Mouse (Mus musculus) limb, embryonic 11.5 days (tissue): ENCODE data around the gene Wfdc2. TPM values are rescaled to one million over a fixed set of nuclear protein-coding genes. Genes with fewer than 3 reads are reported as not detected.

Experiments
- ATAC-seq: fragments of 200-750 bp; cut with Nextera tagmentation; 2 replicates; pipeline ENCODE4 v1.8.0; 2017; ENCODE audit warnings: low read depth; ENCODE audit not compliant: insufficient number of reproducible peaks, low FRiP score, low TSS enrichment
- DNase-seq: peaks from one replicate; pipeline ENCODE4 v3.0.0-alpha.2; 2015; ENCODE audit warnings: low spot score
- H3K27ac ChIP-seq: fragments of 300-500 bp; sonication (generic); replicated peaks from 2 replicates; pipeline ENCODE4 v1.5.1; 2014; ENCODE audit warnings: low read depth, mild to moderate bottlenecking, low read length
- H3K27me3 ChIP-seq: fragments of 300-500 bp; sonication (generic); 2 replicates; pipeline ENCODE4 v1.6.1; 2014; ENCODE audit warnings: mild to moderate bottlenecking, low read length, mixed read lengths; ENCODE audit not compliant: control insufficient read depth, insufficient read depth
- H3K36me3 ChIP-seq: fragments of 300-500 bp; sonication (generic); 2 replicates; pipeline ENCODE4 v1.6.1; 2014; ENCODE audit warnings: mild to moderate bottlenecking, low read length, moderate library complexity, mixed read lengths; ENCODE audit not compliant: control insufficient read depth, insufficient read depth
- H3K4me1 ChIP-seq: fragments of 300-500 bp; sonication (generic); 2 replicates; pipeline ENCODE4 v1.6.1; 2014; ENCODE audit warnings: low read length, mixed read lengths; ENCODE audit not compliant: control insufficient read depth, insufficient read depth
- H3K4me2 ChIP-seq: fragments of 300-500 bp; sonication (generic); 2 replicates; pipeline ENCODE4 v1.6.1; 2014; ENCODE audit warnings: low read depth, mild to moderate bottlenecking, moderate library complexity; ENCODE audit not compliant: severe bottlenecking
- H3K4me3 ChIP-seq: fragments of 300-500 bp; sonication (generic); 2 replicates; pipeline ENCODE4 v1.5.1; 2014; ENCODE audit warnings: low read depth, low read length
- H3K9ac ChIP-seq: fragments of 300-500 bp; sonication (generic); 2 replicates; pipeline ENCODE4 v1.6.1; 2014; ENCODE audit warnings: mild to moderate bottlenecking, low read length
- H3K9me3 ChIP-seq: fragments of 300-500 bp; sonication (generic); 2 replicates; pipeline ENCODE4 v1.6.1; 2016; ENCODE audit warnings: low read length; ENCODE audit not compliant: control insufficient read depth
- WGBS: fragments of 180-500 bp; shearing (Covaris S2); extraction: QIAGEN DNeasy Blood & Tissue Kit; methylation state at CpG from one replicate; pipeline ENCODE4 v1.1.7; 2014; 5-methylcytosine and 5-hydroxymethylcytosine counted together
- polyA plus RNA-seq: library from polyadenylated mRNA; unstranded; fragments of >200 nt; fragmentation: Nextera tagmentation; extraction: Ambion mirVana; gene quantifications from 2 replicates; pipeline ENCODE4 v1.2.1, GENCODE M21; 2014

Gene Wfdc2
- polyA plus RNA-seq, 1 experiment from 2014 or later: 38.7 TPM

DNA sequence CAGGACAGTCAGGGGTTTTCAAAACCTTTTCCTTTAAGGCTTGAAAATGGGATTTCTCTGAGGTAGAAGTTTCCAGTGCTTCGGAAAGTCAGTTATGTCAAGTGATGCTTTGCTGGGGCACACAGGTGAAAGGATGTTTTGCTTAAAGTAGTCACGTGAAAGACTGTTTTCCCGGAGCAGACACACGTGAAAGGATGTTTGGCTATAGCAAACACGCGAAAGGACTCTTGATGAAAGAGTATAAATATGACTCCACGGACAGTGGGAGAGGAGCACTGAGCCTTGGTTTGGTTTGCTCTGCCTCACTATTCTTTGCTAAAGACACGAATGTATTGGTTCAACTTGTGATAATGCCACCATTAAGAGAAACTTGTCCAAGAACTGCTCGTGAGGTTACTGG, 10.7 kb upstream of the Wfdc2 start:
- H3K27ac ChIP-seq: no peak overlapping the region
- DNase-seq (no peak), ATAC-seq (no peak)
- 89% methylated on average over 9 of the region's 9 CpGs for whole genome bisulfite sequencing
- H3K36me3 ChIP-seq: no peaks in the 10 kb centered on the region
- H3K9ac ChIP-seq: no peak overlapping the region
- H3K4me1 ChIP-seq: 0 out of 2 replicates have a peak, but pooled peaks cover 3% of the 10 kb centered on the region
- no peak overlapping the region for H3K4me2 ChIP-seq
- H3K9me3 ChIP-seq: no peaks in the 10 kb centered on the region
- no peak overlapping the region for H3K4me3 ChIP-seq
- no peaks in the 10 kb centered on the region for H3K27me3 ChIP-seq

DNA sequence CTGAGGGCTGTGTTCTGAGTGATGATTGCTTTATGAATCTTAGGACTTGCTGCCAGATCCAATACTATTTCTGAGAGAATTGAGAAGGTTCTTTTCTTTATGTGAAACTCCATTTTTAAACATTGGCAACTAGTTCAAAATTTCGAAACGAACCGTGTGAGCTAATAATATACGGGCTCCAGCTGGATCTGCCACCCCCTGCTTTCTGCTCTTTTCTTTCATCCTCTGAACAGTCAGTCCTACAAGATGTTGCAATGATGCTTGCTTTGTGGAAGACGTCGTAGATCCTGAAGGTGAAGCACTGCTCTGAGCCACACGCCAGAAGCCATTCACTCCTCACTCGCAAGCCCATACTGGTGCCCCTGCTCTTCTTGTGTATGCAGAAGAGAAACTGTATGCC, 3.8 kb upstream of the Wfdc2 start:
- ATAC-seq (no peak), DNase-seq (no peak)
- no peak overlapping the region for H3K4me2 ChIP-seq
- no peak overlapping the region for H3K9ac ChIP-seq
- H3K36me3 ChIP-seq: no peaks in the 10 kb centered on the region
- peaks cover 9% of the 10 kb centered on the region for H3K4me1 ChIP-seq
- no peak overlapping the region for H3K27ac ChIP-seq
- no peaks in the 10 kb centered on the region for H3K9me3 ChIP-seq
- H3K27me3 ChIP-seq: no peaks in the 10 kb centered on the region
- 81% methylated on average over 8 of the region's 8 CpGs for WGBS
- H3K4me3 ChIP-seq: no peak overlapping the region

GRCm38 (mm10) chr2:164558991-164559645, 3.1 kb upstream of the Wfdc2 start:
- Histone ChIP-seq H3K4me1 (peaks cover 11% of the 10 kb centered on the region), H3K4me3 (no peak overlapping the region), H3K36me3 (no peaks in the 10 kb centered on the region), H3K9me3 (no peaks in the 10 kb centered on the region), H3K27me3 (no peaks in the 10 kb centered on the region), H3K9ac (0 out of 2 replicates have a peak overlapping the region, but pooled peaks have one; percentile 14), H3K4me2 (no peak overlapping the region), H3K27ac (no peak overlapping the region)
- DNase-seq (no peak), ATAC-seq (no peak)
- WGBS: 41% methylated on average over 16 of the region's 16 CpGs

DNA sequence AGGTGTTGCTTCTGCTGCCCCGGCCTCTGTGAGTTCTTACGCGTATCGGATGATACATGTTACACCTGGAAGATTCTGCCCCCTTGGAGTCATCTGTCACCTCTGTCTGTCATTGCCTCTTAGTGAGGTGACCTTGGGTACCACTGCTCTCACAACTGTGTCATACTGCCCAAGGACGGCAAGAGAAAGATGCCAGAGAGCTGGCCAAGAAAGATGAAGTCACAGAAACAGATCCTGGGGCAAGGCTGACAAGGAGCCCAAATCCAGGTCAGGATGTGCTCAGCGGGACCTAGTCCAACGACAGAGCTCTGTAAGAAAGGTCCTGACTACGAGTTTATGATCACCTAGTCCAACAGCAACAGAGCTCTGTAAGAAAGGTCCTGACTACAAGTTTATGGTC, 2.1 kb upstream of the Wfdc2 start:
- 90% methylated on average over 8 of the region's 8 CpGs for WGBS
- ATAC-seq (no peak), DNase-seq (no peak)
- Histone ChIP-seq H3K4me1 (peaks cover 17% of the 10 kb centered on the region), H3K9ac (no peak overlapping the region), H3K4me3 (no peak overlapping the region), H3K27ac (no peak overlapping the region), H3K4me2 (no peak overlapping the region), H3K36me3 (no peaks in the 10 kb centered on the region), H3K27me3 (no peaks in the 10 kb centered on the region), H3K9me3 (no peaks in the 10 kb centered on the region)

DNA sequence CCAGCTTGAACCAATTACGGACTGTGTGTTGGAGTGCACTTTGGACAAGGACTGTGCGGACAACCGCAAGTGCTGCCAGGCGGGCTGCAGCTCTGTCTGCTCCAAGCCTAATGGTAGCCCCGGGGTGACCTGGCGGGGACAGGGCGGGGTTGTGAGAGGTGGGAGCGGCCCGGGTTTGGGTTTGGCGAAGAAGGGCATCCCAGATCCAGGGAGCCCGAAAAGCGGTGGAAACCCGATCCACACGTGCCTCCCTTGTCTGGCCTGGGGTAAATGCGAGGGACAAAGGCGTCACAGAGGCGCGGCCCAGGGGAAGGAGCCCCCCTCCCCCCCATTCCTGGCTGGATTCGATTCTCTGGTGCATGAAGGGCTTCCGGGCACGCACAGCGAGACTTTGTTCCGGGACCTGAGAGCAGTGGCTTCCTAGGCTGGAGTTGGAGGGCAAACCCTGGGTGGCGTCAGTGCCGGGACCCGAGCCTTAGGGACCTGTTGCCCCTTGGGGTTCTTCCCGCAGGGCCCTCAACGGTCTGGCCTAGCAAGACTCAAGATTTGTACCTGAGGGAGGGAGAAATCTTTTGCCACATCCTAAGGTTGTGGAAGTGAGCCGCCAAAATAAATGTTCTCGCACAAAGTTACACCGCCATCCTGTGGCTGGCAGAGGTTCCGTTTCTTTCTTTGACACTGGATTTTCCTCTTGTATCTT, 1.3 kb downstream of the Wfdc2 start:
- DNase-seq: peak; percentile 81
- peak overlapping the region; percentile 65 for H3K4me2 ChIP-seq
- H3K27ac ChIP-seq: peak overlapping the region; percentile 3; the same call in 1 of the 2 replicates
- peaks cover 17% of the 10 kb centered on the region for H3K4me1 ChIP-seq
- under 1% methylated on average over 32 of the region's 32 CpGs for WGBS
- peak overlapping the region; percentile 59 for H3K9ac ChIP-seq
- no peaks in the 10 kb centered on the region for H3K36me3 ChIP-seq
- no peaks in the 10 kb centered on the region for H3K27me3 ChIP-seq
- peak; percentile 71 for ATAC-seq
- H3K4me3 ChIP-seq: peak overlapping the region; percentile 36
- no peaks in the 10 kb centered on the region for H3K9me3 ChIP-seq

GRCm38 (mm10) chr2:164564346-164564745, 2.1 kb downstream of the Wfdc2 start:
- no peaks in the 10 kb centered on the region for H3K9me3 ChIP-seq
- H3K27ac ChIP-seq: no peak overlapping the region
- H3K4me2 ChIP-seq: no peak overlapping the region
- 82% methylated on average over 5 of the region's 5 CpGs for WGBS
- no peak overlapping the region for H3K9ac ChIP-seq
- H3K27me3 ChIP-seq: no peaks in the 10 kb centered on the region
- no peak overlapping the region for H3K4me3 ChIP-seq
- DNase-seq: no peak
- peaks cover 17% of the 10 kb centered on the region for H3K4me1 ChIP-seq
- ATAC-seq: no peak
- H3K36me3 ChIP-seq: no peaks in the 10 kb centered on the region

- H3K27me3 ChIP-seq: no peaks in the 10 kb centered on the region
- no peaks in the 10 kb centered on the region for H3K9me3 ChIP-seq
- H3K4me1 ChIP-seq: peaks cover 17% of the 10 kb centered on the region
- no peak overlapping the region for H3K4me2 ChIP-seq
- WGBS: 85% methylated on average over 2 of the region's 2 CpGs
- no peak overlapping the region for H3K4me3 ChIP-seq
- H3K27ac ChIP-seq: no peak overlapping the region
- DNase-seq (no peak), ATAC-seq (no peak)
- H3K9ac ChIP-seq: no peak overlapping the region
- no peaks in the 10 kb centered on the region for H3K36me3 ChIP-seq
Measured at GRCm38 (mm10) chr2:164566997-164567396, 4.8 kb downstream of the Wfdc2 start.

DNA sequence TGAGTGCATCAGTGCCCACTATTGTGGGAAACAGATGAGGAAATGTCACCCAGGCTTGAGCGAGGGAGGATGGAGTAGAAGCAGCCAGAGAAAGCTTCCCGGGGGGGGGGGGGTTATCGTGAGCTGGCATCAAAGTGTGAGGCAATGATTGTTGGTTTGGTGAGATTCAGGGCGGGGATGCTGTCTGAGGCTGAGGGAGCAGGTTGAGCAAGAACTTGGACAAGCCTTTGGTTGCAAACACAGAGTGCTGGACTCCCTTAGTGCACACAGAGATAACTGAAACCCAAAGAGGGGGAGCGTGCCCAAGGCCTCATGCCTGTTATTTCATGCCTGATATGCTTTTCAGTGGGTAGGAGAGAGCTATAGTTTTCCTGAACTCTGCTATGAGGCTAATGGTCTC, 5.2 kb downstream of the Wfdc2 start:
- H3K4me3 ChIP-seq: no peak overlapping the region
- H3K36me3 ChIP-seq: no peaks in the 10 kb centered on the region
- DNase-seq: no peak
- no peak overlapping the region for H3K27ac ChIP-seq
- no peaks in the 10 kb centered on the region for H3K27me3 ChIP-seq
- no peak overlapping the region for H3K9ac ChIP-seq
- ATAC-seq: no peak
- 89% methylated on average over 5 of the region's 5 CpGs for WGBS
- no peaks in the 10 kb centered on the region for H3K9me3 ChIP-seq
- H3K4me2 ChIP-seq: no peak overlapping the region
- H3K4me1 ChIP-seq: peaks cover 14% of the 10 kb centered on the region
